Mouse (Mus musculus) kidney, adult 2 months (tissue): ENCODE results near the gene Prr15.

Experiments used
- CTCF ChIP-seq: fragments of 200-500 bp; conservative IDR thresholded peaks from 2 replicates; pipeline ENCODE4 v1.5.1; 2011; ENCODE audit warnings: low read depth, mild to moderate bottlenecking, control low read depth, low read length, moderate library complexity, mixed read lengths; ENCODE audit not compliant: insufficient read depth, insufficient read length
- POLR2A ChIP-seq: fragments of 200-500 bp; IDR thresholded peaks from one replicate; pipeline ENCODE4 v1.6.1; 2011; ENCODE audit warnings: low read depth, low read length, control low read depth

- TF ChIP-seq CTCF, result no peak
- no peak for TF ChIP-seq POLR2A
These were observed 37.1 kb downstream of the Prr15 start for GRCm38 (mm10) chr6:54362526-54363324.
